Mouse (Mus musculus): ENCODE results near the gene Cep72. TPM values are rescaled to one million over a fixed set of nuclear protein-coding genes. Genes with fewer than 3 reads are reported as not detected.

The Cep72 gene
- polyA plus RNA-seq (2015; fragmentation: Illumina TruSeq; extraction: RNeasy Lipid Tissue Mini Kit (QIAGEN cat#74804); ENCODE audit: insufficient read depth, low replicate concordance): 8.0 TPM

DNA sequence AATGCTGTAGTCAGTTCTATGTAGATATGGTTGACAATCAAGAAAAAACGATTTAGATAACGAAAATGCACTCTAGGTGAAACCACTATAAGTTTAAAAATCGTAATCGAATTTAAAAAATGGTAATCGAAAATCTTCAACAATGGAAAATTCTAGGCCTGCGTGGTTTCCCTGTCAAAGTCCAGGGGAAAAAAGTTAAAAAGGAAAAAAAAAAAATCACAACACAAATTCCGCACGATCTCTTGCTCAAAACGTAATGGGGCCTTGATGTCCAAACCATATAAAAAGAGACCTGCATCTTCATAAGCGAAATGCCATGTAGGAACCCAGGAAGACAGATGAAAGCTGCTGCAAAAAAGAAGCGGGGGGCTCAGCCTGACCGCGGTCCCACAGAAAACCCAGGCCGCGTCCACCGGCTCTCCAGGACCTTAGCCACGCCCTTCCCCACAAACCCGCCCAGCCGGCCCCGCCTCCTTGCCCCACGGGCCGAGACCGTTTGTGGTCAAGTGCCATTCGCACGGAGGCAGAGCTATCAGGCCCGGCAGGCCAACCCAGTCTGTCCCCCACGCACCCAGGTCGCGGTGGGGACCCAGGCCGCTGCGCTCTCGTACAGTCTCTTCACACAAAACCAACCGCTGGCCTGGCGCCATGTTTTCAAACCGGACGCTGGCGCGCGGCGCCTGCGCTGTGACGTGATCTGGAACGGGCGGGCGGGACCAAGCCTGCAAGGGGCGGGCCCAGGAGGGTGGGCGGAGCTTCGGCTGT lies at the start of gene Cep72:
Cep72 (minus strand) TSS at position 687 of the 765 bp plus-strand sequence.

DNA sequence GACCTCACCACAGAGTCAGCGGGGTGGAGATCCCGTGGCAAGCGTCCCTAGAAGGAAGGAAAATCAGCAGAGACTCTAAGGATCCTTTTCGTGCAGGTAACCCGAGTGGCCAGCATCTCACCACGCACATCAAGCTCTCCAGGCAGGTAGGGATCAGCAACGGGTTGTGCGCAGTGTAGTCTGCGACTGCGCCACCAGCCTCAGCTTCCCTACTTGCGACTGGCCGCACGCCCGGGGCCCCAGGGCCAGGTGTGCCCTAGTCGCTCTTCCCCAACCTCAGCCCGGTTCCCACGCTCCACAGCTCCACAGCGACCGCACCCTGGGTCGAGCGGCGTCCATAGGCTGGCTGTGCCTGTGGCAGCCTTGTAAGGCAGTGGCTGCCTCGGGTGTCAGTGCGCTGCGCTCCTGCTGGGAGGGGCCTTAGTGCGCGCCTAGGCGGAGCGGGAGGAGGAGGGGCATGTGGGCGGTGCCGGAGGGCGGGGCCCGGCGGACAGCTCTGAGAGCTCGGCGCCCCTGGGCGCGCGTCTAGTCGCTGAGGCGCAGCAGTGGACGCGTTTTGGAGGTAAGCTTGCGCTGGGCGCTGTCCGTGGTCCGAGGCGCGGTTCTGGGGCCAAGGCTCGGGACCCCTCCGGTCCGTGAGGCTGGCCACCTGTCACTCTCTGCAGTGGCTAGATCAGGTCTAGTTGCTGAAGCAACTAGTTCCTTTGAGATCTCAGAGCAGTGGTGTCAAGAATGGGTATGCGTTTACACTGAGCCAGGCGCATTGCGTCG lies 53.0 kb downstream of the Cep72 start, which contains the start of gene Tppp:
Tppp (plus strand) TSS at position 460 of the 771 bp plus-strand sequence.

Other genes with a start within 250 kb of the Cep72 start
- 2.6 TPM for gene Nkd2, start 214.7 kb downstream of the Cep72 start, polyA plus RNA-seq (2015; fragmentation: Illumina TruSeq; extraction: RNeasy Lipid Tissue Mini Kit (QIAGEN cat#74804); ENCODE audit: insufficient read depth, low replicate concordance)
- 7.5 TPM for gene Trip13, start 124.5 kb downstream of the Cep72 start, polyA plus RNA-seq (2015; fragmentation: Illumina TruSeq; extraction: RNeasy Lipid Tissue Mini Kit (QIAGEN cat#74804); ENCODE audit: insufficient read depth, low replicate concordance)
- gene Brd9, start 124.5 kb downstream of the Cep72 start, polyA plus RNA-seq (2015; fragmentation: Illumina TruSeq; extraction: RNeasy Lipid Tissue Mini Kit (QIAGEN cat#74804); ENCODE audit: insufficient read depth, low replicate concordance): 85.6 TPM
- gene Zdhhc11, start 98.4 kb downstream of the Cep72 start, polyA plus RNA-seq (2015; fragmentation: Illumina TruSeq; extraction: RNeasy Lipid Tissue Mini Kit (QIAGEN cat#74804); ENCODE audit: insufficient read depth, low replicate concordance): not detected
- 3.8 TPM for gene Tppp, start 52.9 kb downstream of the Cep72 start, polyA plus RNA-seq (2015; fragmentation: Illumina TruSeq; extraction: RNeasy Lipid Tissue Mini Kit (QIAGEN cat#74804); ENCODE audit: insufficient read depth, low replicate concordance)
- gene Slc9a3, start 59.2 kb upstream of the Cep72 start, polyA plus RNA-seq (2015; fragmentation: Illumina TruSeq; extraction: RNeasy Lipid Tissue Mini Kit (QIAGEN cat#74804); ENCODE audit: insufficient read depth, low replicate concordance): not detected
- 42.0 TPM for gene Exoc3, start 146.4 kb upstream of the Cep72 start, polyA plus RNA-seq (2015; fragmentation: Illumina TruSeq; extraction: RNeasy Lipid Tissue Mini Kit (QIAGEN cat#74804); ENCODE audit: insufficient read depth, low replicate concordance)
- 1.1 TPM for gene Ahrr, start 230.0 kb upstream of the Cep72 start, polyA plus RNA-seq (2015; fragmentation: Illumina TruSeq; extraction: RNeasy Lipid Tissue Mini Kit (QIAGEN cat#74804); ENCODE audit: insufficient read depth, low replicate concordance)

All from spleen, adult 10 weeks (tissue).